Mouse (Mus musculus) heart, adult 2 months (tissue): ENCODE measurements at regions not wholly inside any gene's neighbourhood (a gene's known extent, or its start where the extent isn't known, plus 50 kb on each side); places are given as distances from the start of the nearest gene placed in this dataset.

Source experiments
- CTCF ChIP-seq: fragments of 200-600 bp; IDR thresholded peaks from 2 replicates; pipeline ENCODE4 v1.8.1; 2022; ENCODE audit warnings: antibody characterized with exemption, mild to moderate bottlenecking, moderate library complexity
- EP300 ChIP-seq: fragments of 200-500 bp; IDR thresholded peaks from 2 replicates; pipeline ENCODE4 v1.6.1; 2011; ENCODE audit warnings: low read depth, low read length, control low read depth; ENCODE audit not compliant: insufficient read depth
- POLR2A ChIP-seq: fragments of 200-500 bp; IDR thresholded peaks from 2 replicates; pipeline ENCODE4 v1.6.1; 2011; ENCODE audit warnings: mild to moderate bottlenecking, low read depth, low read length, control low read depth; ENCODE audit not compliant: insufficient read depth

DNA sequence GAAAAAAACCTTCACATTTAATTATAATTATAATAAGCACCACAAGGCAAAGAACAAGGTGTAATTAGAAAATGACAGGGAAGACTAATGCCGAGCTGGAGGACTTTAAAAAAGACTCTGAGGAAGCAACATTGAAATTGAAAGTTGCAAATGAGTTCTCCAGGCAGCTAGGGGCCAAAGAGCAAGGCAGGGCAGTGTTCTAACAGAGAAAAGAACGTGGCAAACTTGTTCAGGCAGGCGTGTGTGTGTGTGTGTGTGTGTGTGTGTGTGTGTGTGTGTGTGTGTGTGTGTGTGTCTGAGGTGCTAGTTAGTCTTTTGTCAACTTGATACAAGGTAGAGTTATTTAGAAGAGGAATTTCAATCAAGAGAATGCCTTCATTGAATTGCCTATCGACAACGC lies 60.0 kb upstream of the Hmcn1 start:
- TF ChIP-seq CTCF (no peak), EP300 (no peak), POLR2A (no peak)
